Mouse (Mus musculus): ENCODE measurements around the gene Olfr1301. TPM values are rescaled to one million over a fixed set of nuclear protein-coding genes. Genes with fewer than 3 reads are reported as not detected.

Gene Olfr1301
- polyA plus RNA-seq (2012), result not detected in 2 replicates

GRCm38 (mm10) chr2:111750706-111751105 lies at the start of gene Olfr1301:
Olfr1301 (plus strand) TSS chr2:111751006.
- TF ChIP-seq GATA1 (IDR thresholded peaks at IDR 0.05; ENCODE audit: low read length), result no peak

DNA sequence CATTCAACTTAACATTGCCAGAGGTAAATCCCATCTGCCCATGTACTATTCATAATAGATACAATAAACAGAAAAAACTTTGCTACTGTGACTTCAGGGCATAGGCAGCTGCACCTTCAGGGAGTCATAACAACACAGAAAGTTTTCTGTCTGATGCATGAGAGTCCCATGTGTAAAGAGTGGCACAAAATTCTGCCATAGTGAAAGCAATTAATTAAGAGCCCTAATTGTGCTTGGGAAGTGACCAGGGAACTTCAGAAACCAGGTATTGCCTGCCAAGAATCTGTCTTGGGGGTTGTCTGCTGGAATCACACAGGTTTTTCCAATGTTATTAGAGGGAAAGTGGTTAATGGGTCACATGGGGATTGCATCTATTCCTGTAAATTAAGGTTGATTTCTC lies 24.1 kb upstream of the Olfr1301 start:
- no peak for TF ChIP-seq GATA1 (IDR thresholded peaks at IDR 0.05; ENCODE audit: low read length)

GRCm38 (mm10) chr2:111777129-111777528 lies 26.3 kb downstream of the Olfr1301 start, which contains the start of gene Olfr1302:
Olfr1302 (plus strand) TSS chr2:111777429.
- no peak for TF ChIP-seq GATA1 (IDR thresholded peaks at IDR 0.05; ENCODE audit: low read length)

Other genes with a start within 250 kb of the Olfr1301 start
- gene Olfr1293-ps, start 225.8 kb upstream of the Olfr1301 start, polyA plus RNA-seq (2012), result not detected in 2 replicates
- not detected in 2 replicates for gene Olfr1294, start 210.7 kb upstream of the Olfr1301 start, polyA plus RNA-seq (2012)
- not detected in 2 replicates for gene Olfr1295, start 181.3 kb upstream of the Olfr1301 start, polyA plus RNA-seq (2012)
- not detected in 2 replicates for gene Olfr1297, start 124.5 kb upstream of the Olfr1301 start, polyA plus RNA-seq (2012)
- gene Olfr1298, start 101.8 kb upstream of the Olfr1301 start, polyA plus RNA-seq (2012), result not detected in 2 replicates
- not detected in 2 replicates for gene Olfr1299, start 89.6 kb upstream of the Olfr1301 start, polyA plus RNA-seq (2012)
- gene Olfr1302, start 26.4 kb downstream of the Olfr1301 start, polyA plus RNA-seq (2012), result not detected in 2 replicates
- not detected in 2 replicates for gene Olfr1303, start 69.3 kb downstream of the Olfr1301 start, polyA plus RNA-seq (2012)
- gene Olfr1305, start 126.1 kb downstream of the Olfr1301 start, polyA plus RNA-seq (2012), result not detected in 2 replicates
- not detected in 2 replicates for gene Olfr1306, start 165.3 kb downstream of the Olfr1301 start, polyA plus RNA-seq (2012)
- gene Olfr1307, start 198.4 kb downstream of the Olfr1301 start, polyA plus RNA-seq (2012), result not detected in 2 replicates
- gene Olfr1308, start 213.9 kb downstream of the Olfr1301 start, polyA plus RNA-seq (2012), result not detected in 2 replicates
- gene Olfr1309, start 239.3 kb downstream of the Olfr1301 start, polyA plus RNA-seq (2012), result not detected in 2 replicates